Mouse (Mus musculus) spleen, adult 18-20 months (tissue): Measurements from ENCODE around the gene Tat.

ENCODE experiments used
- DNase-seq, 2 experiments: peaks; one replicate each; pipeline ENCODE4 v3.0.0; 2022; ENCODE audit warnings: mixed read lengths in 2 of 2

Gene Tat

GRCm38 (mm10) chr8:109990224-109990623 is at the start of gene Tat:
TSS of gene Tat (plus strand) at chr8:109990437.
- DNase-seq: no peak

GRCm38 (mm10) chr8:109941606-109942360 is 48.5 kb upstream of the Tat start:
- no peak for DNase-seq

DNA sequence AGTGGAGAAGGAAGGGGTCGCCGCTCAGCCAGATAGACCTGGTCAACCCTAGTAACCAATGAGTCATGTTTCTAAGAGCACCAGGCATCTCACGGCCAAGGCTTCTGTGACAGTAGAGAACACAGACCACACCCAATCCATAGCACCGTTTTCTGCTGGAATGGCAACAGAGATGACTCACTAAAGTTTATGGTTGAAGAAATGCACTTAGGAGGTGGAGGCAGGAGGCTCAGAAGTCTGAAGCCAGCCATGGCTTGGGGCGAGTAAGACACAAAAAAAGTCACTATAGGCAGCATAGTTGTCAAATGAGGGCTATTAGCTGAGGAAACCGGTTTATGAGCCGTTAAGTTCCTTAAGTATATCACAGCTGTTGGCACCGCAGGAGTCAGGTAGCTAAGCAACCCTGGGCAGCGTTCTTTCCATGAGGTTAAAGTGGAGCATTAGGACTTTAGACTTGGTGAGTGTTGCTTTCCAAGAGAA is 45.0 kb upstream of the Tat start:
- no peak for DNase-seq

DNA sequence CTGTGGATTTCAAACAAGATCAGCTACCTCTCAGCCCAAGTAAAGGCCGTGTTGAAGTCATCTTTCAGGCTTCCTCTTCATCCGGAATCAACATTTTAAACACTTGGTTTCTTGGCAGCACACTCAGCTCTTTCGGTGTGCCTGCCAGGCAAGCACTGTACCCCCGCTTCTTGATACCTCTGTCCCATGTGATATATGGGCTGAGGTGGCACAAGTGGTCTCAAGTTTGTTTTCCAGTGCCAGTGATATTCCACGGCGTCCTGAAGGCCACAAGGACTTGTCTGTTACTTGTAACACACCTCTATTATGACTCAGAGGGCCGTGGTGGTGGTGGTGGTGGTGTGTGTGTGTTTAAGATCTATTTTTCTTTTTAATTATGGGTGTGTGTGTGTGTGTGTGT is 44.5 kb upstream of the Tat start:
- DNase-seq: no peak

DNA sequence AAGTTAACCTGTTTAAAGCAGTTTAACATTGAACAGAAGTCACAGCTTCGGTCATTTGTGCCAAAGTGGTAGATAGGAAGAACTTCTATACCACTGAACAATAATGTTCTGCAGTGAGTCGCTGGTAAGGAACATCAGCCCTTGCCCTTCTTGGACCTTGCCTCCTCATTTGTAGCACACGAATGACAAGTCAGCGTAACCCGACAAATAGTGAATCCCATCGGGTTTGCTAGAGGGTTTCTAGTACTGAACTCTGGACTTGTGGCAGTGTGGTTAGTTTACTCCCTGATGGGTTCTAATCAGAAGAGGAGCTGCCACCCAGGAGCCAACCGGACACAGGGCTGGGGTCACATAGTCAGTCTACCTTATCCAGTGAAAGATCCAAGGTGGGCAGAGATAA is 44.0 kb upstream of the Tat start:
- DNase-seq: no peak

- no peak for DNase-seq
Measured at GRCm38 (mm10) chr8:109947447-109948284, 42.6 kb upstream of the Tat start.

GRCm38 (mm10) chr8:109948285-109948564 is 42.0 kb upstream of the Tat start:
- no peak for DNase-seq

DNA sequence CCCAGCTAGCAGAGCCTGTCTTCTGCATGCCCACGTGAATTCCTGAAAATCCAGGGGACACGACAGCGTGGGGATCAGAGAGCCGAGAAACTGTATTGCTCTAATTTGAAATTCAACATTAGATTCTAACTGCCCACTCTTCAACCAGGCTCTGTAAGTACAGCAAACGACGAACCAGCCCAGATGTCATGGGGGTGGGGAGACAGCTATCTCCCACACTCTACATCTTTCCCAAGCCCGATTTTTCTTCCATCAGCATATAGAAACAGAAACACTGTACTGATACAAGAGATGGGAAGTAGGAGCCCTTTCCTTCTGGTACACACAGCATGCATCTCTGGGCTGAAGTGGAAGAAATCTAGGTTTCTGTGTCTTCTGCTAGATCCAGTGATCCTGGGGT is 38.1 kb upstream of the Tat start:
- no peak for DNase-seq

DNA sequence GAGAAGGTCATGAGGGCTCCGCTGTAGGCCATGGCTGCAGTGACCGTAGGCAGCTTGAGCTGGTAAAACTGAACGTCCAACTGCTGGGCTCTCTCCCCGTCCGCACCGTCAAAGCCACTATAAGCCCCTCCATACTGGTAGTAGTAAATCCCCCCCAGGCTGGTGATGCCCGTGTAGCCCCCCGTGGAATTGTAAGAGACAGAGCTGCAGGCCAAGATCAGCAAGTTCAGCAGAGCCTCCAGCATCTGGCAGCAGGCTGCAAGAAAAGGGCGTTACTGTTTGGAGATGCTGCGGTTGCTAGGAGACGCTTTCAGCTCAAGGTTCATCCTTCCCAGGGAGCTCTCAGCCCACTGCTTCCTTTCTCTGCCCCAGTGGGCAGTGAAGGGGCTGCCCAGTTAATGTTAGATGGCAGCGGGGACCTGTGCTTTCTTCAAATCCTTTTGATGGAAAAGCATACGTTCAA is 35.7 kb upstream of the Tat start:
- no peak for DNase-seq

- DNase-seq: peak; percentile 31 to 37
Measured at GRCm38 (mm10) chr8:109957167-109958028, 32.8 kb upstream of the Tat start.

GRCm38 (mm10) chr8:109958036-109958655 is 32.1 kb upstream of the Tat start:
- no peak for DNase-seq

DNA sequence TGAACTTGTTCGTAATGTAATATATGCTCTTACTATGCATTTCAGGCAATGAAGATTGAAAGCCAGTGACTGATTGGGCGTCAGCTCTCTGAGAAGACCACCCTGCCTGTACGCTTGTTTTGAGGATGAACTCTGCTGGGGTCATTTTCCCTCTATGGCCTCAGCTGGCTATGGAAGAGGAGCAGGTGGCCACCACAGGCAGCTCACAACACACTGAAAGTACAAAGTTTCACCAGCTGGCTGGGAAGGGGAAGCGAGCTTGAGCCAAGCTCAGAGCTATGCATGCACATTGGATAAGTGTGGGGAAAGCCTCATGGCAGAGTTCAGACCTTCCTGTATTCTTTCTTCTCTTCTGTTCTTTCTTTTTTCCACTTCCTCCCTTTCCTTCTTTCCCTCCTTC is 31.1 kb upstream of the Tat start:
- DNase-seq: no peak

GRCm38 (mm10) chr8:109961693-109962367 is 28.4 kb upstream of the Tat start, which contains the start of gene Marveld3:
TSS of gene Marveld3 (minus strand) at chr8:109962203.
- DNase-seq: peak; percentile 20 to 29

GRCm38 (mm10) chr8:109962896-109963295 is 27.3 kb upstream of the Tat start:
- no peak for DNase-seq

- no peak for DNase-seq
Measured at GRCm38 (mm10) chr8:109963421-109963820, 26.8 kb upstream of the Tat start.

DNA sequence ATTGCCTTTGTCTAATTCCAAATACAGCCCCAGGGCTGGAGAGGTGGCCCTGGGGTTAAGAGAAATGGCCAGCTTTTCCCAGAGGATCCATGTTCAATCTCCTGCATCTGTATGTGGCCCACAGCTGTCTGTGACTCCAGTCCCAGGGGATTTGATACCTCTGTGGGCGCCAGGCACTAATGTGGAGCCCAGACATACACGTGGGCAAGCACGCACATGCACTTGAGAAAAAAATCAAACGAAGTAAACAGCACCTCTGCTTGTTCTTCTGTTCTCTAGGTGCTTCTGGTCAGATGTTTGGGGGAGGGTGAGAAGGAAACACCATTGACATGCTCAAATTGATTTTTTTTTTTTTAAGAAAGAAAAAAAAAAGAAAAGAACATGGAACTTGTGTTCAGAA is 26.1 kb upstream of the Tat start:
- no peak for DNase-seq

DNA sequence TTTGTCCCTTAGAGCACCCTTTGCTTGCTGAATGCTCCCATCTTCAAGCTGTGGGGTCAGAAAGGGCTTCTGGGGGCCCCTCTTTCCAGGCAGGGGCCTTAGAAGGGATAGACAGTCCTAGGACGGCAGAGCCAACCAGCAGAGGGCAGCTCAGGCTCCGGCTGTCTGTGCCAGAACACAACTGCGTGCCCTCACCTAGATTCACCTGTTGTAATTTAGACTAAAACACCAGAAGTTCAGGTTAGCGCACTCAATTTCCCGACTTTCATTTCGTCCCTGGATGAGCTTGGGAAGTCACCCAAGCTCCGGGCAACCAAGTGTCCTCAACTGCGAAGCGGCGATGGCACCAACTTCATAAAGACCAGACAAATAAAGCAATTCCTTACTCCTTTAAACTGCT is 21.4 kb upstream of the Tat start:
- no peak for DNase-seq

- DNase-seq: no peak
Measured at GRCm38 (mm10) chr8:109970323-109970722, 19.9 kb upstream of the Tat start.

GRCm38 (mm10) chr8:109972901-109973300 is 17.3 kb upstream of the Tat start:
- no peak for DNase-seq

DNA sequence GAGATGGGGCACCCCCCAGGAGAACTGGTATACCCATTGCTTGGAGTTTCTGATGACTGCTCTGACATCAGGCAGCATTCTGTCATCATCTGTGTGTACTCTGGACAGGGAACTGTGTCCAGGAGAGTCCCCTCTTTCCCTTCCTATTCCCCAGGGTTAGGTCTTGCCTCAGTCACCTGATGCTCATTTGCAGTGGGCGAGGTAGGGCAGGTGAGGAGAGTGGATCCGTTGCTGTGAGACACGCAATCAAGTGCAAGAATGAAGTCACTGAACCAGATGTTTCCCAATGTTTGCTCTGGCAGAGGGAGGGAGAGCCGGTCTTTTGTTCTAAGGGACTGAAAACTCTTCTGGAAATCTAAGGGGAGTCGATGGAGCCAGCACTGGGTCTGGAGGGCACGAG is 10.9 kb upstream of the Tat start:
- no peak for DNase-seq

- DNase-seq: no peak
Measured at GRCm38 (mm10) chr8:109982386-109983105, 7.7 kb upstream of the Tat start.
